Mouse (Mus musculus): ENCODE results near the gene Nrbp1.

DNA sequence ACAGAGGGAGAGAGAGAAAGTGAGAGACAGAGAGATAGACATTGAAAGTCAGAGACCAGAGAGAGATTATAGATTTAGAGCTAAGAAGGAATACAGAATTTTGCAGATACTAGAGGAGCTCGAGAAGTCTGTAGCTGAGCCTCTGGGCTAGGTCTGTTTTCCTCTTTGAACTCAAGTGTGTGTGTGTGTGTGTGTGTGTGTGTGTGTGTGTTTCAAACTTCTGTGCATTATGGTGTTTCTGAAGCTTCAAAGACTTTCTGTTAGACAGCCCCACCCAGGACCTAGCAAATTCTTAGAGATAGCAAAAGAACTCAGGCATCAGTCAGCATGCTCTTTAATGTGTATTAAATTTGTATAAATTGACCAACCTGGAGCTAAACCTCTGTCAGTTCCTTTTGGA is 14.0 kb upstream of the Nrbp1 start:
- TF ChIP-seq CTCF (IDR thresholded peaks at IDR 0.05; ENCODE audit: low read depth, low read length) (no peak), POLR2A (IDR thresholded peaks at IDR 0.05; ENCODE audit: borderline replicate concordance, low read depth, low read length) (no peak)
